Mouse (Mus musculus) lung, adult 2 months (tissue): ENCODE measurements at regions not wholly inside any gene's neighbourhood (a gene's known extent, or its start where the extent isn't known, plus 50 kb on each side); places are given as distances from the start of the nearest gene placed in this dataset.

Source experiments
- CTCF ChIP-seq: fragments of 200-500 bp; IDR thresholded peaks from 2 replicates; pipeline ENCODE4 v1.5.1; 2011; ENCODE audit warnings: mild to moderate bottlenecking, low read length, control low read depth; ENCODE audit not compliant: insufficient read depth
- POLR2A ChIP-seq: fragments of 200-500 bp; IDR thresholded peaks from 2 replicates; pipeline ENCODE4 v1.6.1; 2011; ENCODE audit warnings: low read depth, mild to moderate bottlenecking, control low read depth, low read length, borderline replicate concordance; ENCODE audit errors: extremely low read depth

DNA sequence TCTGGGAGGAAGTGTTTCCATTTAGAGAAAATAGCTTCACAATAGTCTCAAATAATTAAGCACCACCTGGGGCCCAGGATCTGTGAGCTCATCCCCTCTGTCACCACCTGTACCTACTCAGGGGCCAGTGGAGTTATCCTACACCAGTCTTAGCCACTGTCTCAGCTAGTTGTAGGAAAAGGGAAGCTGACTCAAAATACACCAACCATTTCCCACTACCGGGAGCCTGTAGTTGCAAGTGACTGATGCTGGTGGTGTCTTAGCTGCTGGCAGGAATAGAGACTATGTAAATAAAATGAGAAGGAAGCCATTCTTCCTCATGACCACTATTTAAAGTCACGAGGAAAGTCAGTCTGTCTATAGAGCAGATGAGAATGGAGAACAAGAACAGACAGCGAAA, 105.3 kb downstream of the Wscd1 start:
- TF ChIP-seq POLR2A (no peak), CTCF (no peak)
